Mouse (Mus musculus) embryonic facial prominence, embryonic 11.5 days (tissue): ENCODE measurements around the gene Mios. TPM values are rescaled to one million over a fixed set of nuclear protein-coding genes. Genes with fewer than 3 reads are reported as not detected.

Experiments used
- ATAC-seq: fragments of 200-750 bp; cut with Nextera tagmentation; replicated peaks from 2 replicates; pipeline ENCODE4 v1.8.0; 2017; ENCODE audit warnings: low read depth; ENCODE audit not compliant: insufficient number of reproducible peaks, low FRiP score, low TSS enrichment
- DNase-seq: peaks from one replicate; pipeline ENCODE4 v3.0.0-alpha.2; 2015; ENCODE audit warnings: low spot score
- H3K27ac ChIP-seq: fragments of 300-500 bp; sonication (generic); replicated peaks from 2 replicates; pipeline ENCODE4 v1.5.1; 2014; ENCODE audit warnings: mild to moderate bottlenecking, low read depth, low read length, control low read depth
- H3K27me3 ChIP-seq: fragments of 300-500 bp; sonication (generic); 2 replicates; pipeline ENCODE4 v1.6.1; 2014; ENCODE audit warnings: mild to moderate bottlenecking, low read length, moderate library complexity, mixed read lengths; ENCODE audit not compliant: control insufficient read depth, insufficient read depth
- H3K36me3 ChIP-seq: fragments of 300-500 bp; sonication (generic); replicated peaks from 2 replicates; pipeline ENCODE4 v1.6.1; 2014; ENCODE audit warnings: low read depth, mild to moderate bottlenecking, low read length, moderate library complexity, mixed read lengths; ENCODE audit not compliant: control insufficient read depth, insufficient read depth
- H3K4me1 ChIP-seq: fragments of 300-500 bp; sonication (generic); 2 replicates; pipeline ENCODE4 v1.6.1; 2014; ENCODE audit warnings: low read length, mixed read lengths; ENCODE audit not compliant: control insufficient read depth, insufficient read depth
- H3K4me2 ChIP-seq: fragments of 300-500 bp; sonication (generic); 2 replicates; pipeline ENCODE4 v1.6.1; 2014; ENCODE audit warnings: low read depth, mild to moderate bottlenecking, control low read depth, low read length, moderate library complexity
- H3K4me3 ChIP-seq: fragments of 300-500 bp; sonication (generic); 2 replicates; pipeline ENCODE4 v1.5.1; 2014; ENCODE audit warnings: low read depth, low read length, control low read depth
- H3K9ac ChIP-seq: fragments of 300-500 bp; sonication (generic); replicated peaks from 2 replicates; pipeline ENCODE4 v1.6.1; 2014; ENCODE audit warnings: mild to moderate bottlenecking, control low read depth, low read length
- H3K9me3 ChIP-seq: fragments of 300-500 bp; sonication (generic); replicated peaks from 2 replicates; pipeline ENCODE4 v1.6.1; 2016; ENCODE audit warnings: mild to moderate bottlenecking, low read length, inconsistent platforms, mixed read lengths; ENCODE audit not compliant: control insufficient read depth
- WGBS: fragments of 180-500 bp; shearing (Covaris S2); extraction: QIAGEN DNeasy Blood & Tissue Kit; methylation state at CpG from one replicate; pipeline ENCODE4 v1.1.7; 2014; 5-methylcytosine and 5-hydroxymethylcytosine counted together
- polyA plus RNA-seq: library from polyadenylated mRNA; unstranded; fragments of >200 nt; fragmentation: Nextera tagmentation; extraction: Ambion mirVana; gene quantifications from 2 replicates; pipeline ENCODE4 v1.2.1, GENCODE M21; 2014

Gene Mios
- polyA plus RNA-seq: 31.3 and 36.3 TPM in 2 replicates

DNA sequence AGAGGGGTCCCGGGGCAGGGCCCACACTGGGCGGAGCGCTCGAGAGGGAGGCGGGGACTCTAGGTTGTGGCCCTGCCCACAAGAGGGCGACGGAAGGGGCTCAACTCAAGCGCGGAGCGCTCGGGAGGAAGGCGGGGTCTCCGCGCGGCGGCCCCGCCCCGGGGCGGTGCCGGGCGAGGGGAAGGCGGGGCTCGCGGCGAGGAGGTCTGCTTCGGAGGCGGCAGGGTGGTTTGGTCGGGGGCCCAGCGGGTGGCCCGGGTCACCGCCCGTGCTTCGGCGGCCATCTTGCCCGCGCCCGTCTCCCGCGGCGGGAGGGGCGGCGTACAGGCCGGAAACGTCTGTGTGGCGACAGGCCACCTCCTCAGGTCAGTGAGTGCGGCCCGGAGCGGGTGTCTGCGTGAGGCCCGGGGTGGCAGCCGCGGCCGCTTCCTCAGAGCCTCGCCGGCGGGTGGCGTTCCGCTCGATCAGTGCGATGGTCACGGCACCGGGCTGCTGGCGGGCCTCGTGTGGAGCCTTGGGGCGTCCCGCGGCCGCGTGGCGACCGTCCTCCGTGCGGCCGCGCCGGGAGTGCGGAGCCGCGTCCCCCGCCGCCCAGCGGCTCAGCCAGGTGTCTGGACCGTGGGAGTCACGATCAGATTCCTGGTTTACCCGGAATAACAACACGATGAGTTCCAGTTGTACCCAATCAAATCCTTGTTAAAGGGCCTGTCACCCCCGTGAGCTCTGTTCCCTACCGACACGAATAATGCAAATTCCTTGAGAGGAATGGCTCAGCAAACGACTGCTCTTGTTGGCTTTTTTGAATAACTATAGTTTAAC lies at the start of gene Mios:
Mios (plus strand) TSS at position 176 of the 819 bp plus-strand sequence.
- H3K4me3 ChIP-seq: peak within 1 kb of the TSS; percentile 81
- ATAC-seq: peak; percentile 99
- no peaks in the 10 kb centered on the region for H3K27me3 ChIP-seq
- peak within 1 kb of the TSS; percentile 51 for H3K4me2 ChIP-seq
- peak; percentile 95 for DNase-seq
- H3K36me3 ChIP-seq: no peaks in the 10 kb centered on the region
- peak within 1 kb of the TSS; percentile 90 for H3K9ac ChIP-seq
- H3K27ac ChIP-seq: peak within 1 kb of the TSS; percentile 90
- under 1% methylated on average over 56 of the region's 90 CpGs for WGBS
- no peaks in the 10 kb centered on the region for H3K4me1 ChIP-seq
- no peaks in the 10 kb centered on the region for H3K9me3 ChIP-seq

DNA sequence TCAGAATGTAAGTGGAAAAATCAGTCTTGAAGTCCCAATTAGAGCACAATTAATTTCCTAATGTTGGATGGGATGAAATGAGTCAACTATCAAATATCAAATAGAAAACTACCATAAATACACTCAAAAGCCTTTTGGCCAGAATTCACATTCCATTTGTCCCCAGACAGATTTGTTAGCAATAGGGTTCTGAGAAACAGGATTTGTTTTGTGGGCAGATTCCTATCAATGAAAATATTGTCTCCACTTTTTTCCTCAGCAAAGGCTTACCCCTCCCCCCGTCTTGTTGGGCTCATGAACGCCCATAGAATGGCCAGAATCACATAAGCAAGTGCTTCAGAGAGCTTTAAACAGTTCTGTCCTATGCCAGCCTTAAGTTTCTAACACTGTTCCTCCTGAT lies 49.0 kb upstream of the Mios start:
- DNase-seq (no peak), ATAC-seq (no peak)
- no peak overlapping the region for H3K4me3 ChIP-seq
- WGBS: 46% methylated on average over 2 of the region's 2 CpGs
- no peak overlapping the region for H3K27ac ChIP-seq
- H3K4me2 ChIP-seq: no peak overlapping the region
- no peaks in the 10 kb centered on the region for H3K4me1 ChIP-seq
- no peaks in the 10 kb centered on the region for H3K27me3 ChIP-seq
- H3K9me3 ChIP-seq: no peaks in the 10 kb centered on the region
- H3K36me3 ChIP-seq: no peaks in the 10 kb centered on the region
- no peak overlapping the region for H3K9ac ChIP-seq

GRCm38 (mm10) chr6:8164741-8165140 lies 44.3 kb upstream of the Mios start:
- Histone ChIP-seq H3K36me3 (no peaks in the 10 kb centered on the region), H3K4me2 (no peak overlapping the region), H3K4me1 (no peaks in the 10 kb centered on the region), H3K9ac (no peak overlapping the region), H3K27ac (no peak overlapping the region), H3K9me3 (no peaks in the 10 kb centered on the region), H3K4me3 (no peak overlapping the region), H3K27me3 (no peaks in the 10 kb centered on the region)
- ATAC-seq (no peak), DNase-seq (no peak)
- 54% methylated on average over 1 of the region's 1 CpGs for WGBS

- Histone ChIP-seq H3K4me2 (no peak overlapping the region), H3K9me3 (no peaks in the 10 kb centered on the region), H3K36me3 (no peaks in the 10 kb centered on the region), H3K9ac (no peak overlapping the region), H3K4me1 (no peaks in the 10 kb centered on the region), H3K27me3 (no peaks in the 10 kb centered on the region), H3K4me3 (no peak overlapping the region), H3K27ac (no peak overlapping the region)
- DNase-seq (no peak), ATAC-seq (no peak)
- 48% methylated on average over 1 of the region's 1 CpGs for WGBS
These were observed 36.9 kb upstream of the Mios start for GRCm38 (mm10) chr6:8172101-8172500.

GRCm38 (mm10) chr6:8174062-8174461 lies 35.0 kb upstream of the Mios start:
- no peak overlapping the region for H3K27ac ChIP-seq
- no peak overlapping the region for H3K9ac ChIP-seq
- no peaks in the 10 kb centered on the region for H3K36me3 ChIP-seq
- no peaks in the 10 kb centered on the region for H3K9me3 ChIP-seq
- WGBS: 35% methylated on average over 2 of the region's 2 CpGs
- no peaks in the 10 kb centered on the region; the same call in 1 of the 2 replicates for H3K4me1 ChIP-seq
- DNase-seq (no peak), ATAC-seq (no peak)
- no peaks in the 10 kb centered on the region for H3K27me3 ChIP-seq
- no peak overlapping the region for H3K4me3 ChIP-seq
- H3K4me2 ChIP-seq: no peak overlapping the region

DNA sequence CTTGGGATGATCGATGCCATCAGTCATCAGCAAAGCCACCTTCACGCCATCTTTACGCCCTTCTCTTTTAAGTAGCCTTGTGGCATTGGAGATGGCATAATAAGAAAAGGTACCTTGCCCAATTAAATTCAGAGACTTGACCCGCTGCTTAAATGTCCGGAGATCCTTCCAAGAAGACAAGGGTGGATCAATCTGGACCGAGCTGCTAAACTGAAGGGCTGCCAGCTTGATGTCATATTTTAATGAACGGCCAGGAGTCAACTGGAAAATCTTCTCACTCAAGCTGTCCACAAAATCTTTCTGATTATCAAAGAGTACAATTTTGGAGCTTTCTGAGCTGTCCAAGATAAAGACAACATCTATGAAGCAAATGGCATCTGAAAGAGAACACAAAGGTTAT lies 33.7 kb upstream of the Mios start:
- Histone ChIP-seq H3K4me3 (no peak overlapping the region), H3K27me3 (no peaks in the 10 kb centered on the region), H3K36me3 (no peaks in the 10 kb centered on the region), H3K9me3 (no peaks in the 10 kb centered on the region), H3K27ac (no peak overlapping the region), H3K4me1 (no peaks in the 10 kb centered on the region; the same call in 1 of the 2 replicates), H3K4me2 (no peak overlapping the region), H3K9ac (no peak overlapping the region)
- no peak for DNase-seq
- 93% methylated on average over 7 of the region's 7 CpGs for WGBS
- ATAC-seq: no peak

DNA sequence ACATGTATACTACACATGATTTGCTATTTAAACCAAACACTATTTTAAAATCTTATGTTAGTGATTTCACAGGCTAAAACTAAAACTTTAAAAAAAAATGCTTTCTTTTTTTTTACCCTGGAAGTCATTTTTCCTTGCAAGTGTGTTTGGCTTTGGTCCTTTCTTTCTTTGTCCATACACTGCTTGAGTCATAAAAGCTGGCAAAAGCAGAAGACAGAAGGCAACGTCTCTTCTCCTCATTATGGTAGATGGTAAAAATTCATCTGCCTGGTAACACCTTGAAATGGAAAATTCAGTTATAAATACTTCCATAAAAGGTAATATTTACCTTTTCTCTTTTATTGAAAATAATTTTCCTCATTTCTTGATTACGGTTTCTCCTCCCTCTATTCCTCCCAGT lies 32.9 kb upstream of the Mios start:
- H3K36me3 ChIP-seq: no peaks in the 10 kb centered on the region
- WGBS: 92% methylated on average over 2 of the region's 2 CpGs
- H3K9me3 ChIP-seq: no peaks in the 10 kb centered on the region
- DNase-seq (no peak), ATAC-seq (no peak)
- no peak overlapping the region for H3K4me2 ChIP-seq
- H3K4me1 ChIP-seq: no peaks in the 10 kb centered on the region; the same call in 1 of the 2 replicates
- no peak overlapping the region for H3K9ac ChIP-seq
- no peak overlapping the region for H3K27ac ChIP-seq
- H3K27me3 ChIP-seq: no peaks in the 10 kb centered on the region
- H3K4me3 ChIP-seq: no peak overlapping the region

GRCm38 (mm10) chr6:8178397-8178941 lies 30.6 kb upstream of the Mios start:
- H3K4me3 ChIP-seq: no peak overlapping the region

More at GRCm38 (mm10) chr6:8178397-8178941, 30.6 kb upstream of the Mios start:
- Histone ChIP-seq H3K4me1 (no peaks in the 10 kb centered on the region; the same call in 1 of the 2 replicates), H3K27ac (no peak overlapping the region), H3K9me3 (no peaks in the 10 kb centered on the region), H3K36me3 (no peaks in the 10 kb centered on the region), H3K27me3 (no peaks in the 10 kb centered on the region), H3K9ac (no peak overlapping the region), H3K4me2 (no peak overlapping the region)
- WGBS: 27% methylated on average over 10 of the region's 10 CpGs
- DNase-seq: peak; percentile 18
- ATAC-seq: no peak
